Mouse (Mus musculus): ENCODE data around the gene Arhgef12.

The Arhgef12 gene

GRCm38 (mm10) chr9:42943781-42944535 lies 163.1 kb downstream of the Arhgef12 start, which contains the start of gene Grik4:
TSS of gene Grik4 (minus strand) at chr9:42944493.
- no peak for DNase-seq (ENCODE audit: extremely low read depth, insufficient read length, low spot score)

- no peak for DNase-seq (ENCODE audit: extremely low read depth, insufficient read length, low spot score)
Measured at GRCm38 (mm10) chr9:42943057-42943529, 163.9 kb downstream of the Arhgef12 start.

- DNase-seq (ENCODE audit: extremely low read depth, insufficient read length, low spot score), result no peak
Measured at GRCm38 (mm10) chr9:42942148-42942547, 164.9 kb downstream of the Arhgef12 start.

- no peak for DNase-seq (ENCODE audit: extremely low read depth, insufficient read length, low spot score)
Measured at GRCm38 (mm10) chr9:42932146-42932545, 174.9 kb downstream of the Arhgef12 start.

GRCm38 (mm10) chr9:42927498-42927897 lies 179.5 kb downstream of the Arhgef12 start:
- no peak for DNase-seq (ENCODE audit: extremely low read depth, insufficient read length, low spot score)

GRCm38 (mm10) chr9:42926564-42926963 lies 180.5 kb downstream of the Arhgef12 start:
- no peak for DNase-seq (ENCODE audit: extremely low read depth, insufficient read length, low spot score)

- no peak for DNase-seq (ENCODE audit: extremely low read depth, insufficient read length, low spot score)
Measured at GRCm38 (mm10) chr9:42921830-42922229, 185.2 kb downstream of the Arhgef12 start.

GRCm38 (mm10) chr9:42920190-42920589 lies 186.8 kb downstream of the Arhgef12 start:
- DNase-seq (ENCODE audit: extremely low read depth, insufficient read length, low spot score), result no peak

GRCm38 (mm10) chr9:42917911-42918310 lies 189.1 kb downstream of the Arhgef12 start:
- no peak for DNase-seq (ENCODE audit: extremely low read depth, insufficient read length, low spot score)

Data from 3134 (cell line).